Mouse (Mus musculus) left cerebral cortex, adult 2 months (tissue): ENCODE data around the gene Aspg. TPM values are rescaled to one million over a fixed set of nuclear protein-coding genes. Genes with fewer than 3 reads are reported as not detected.

Source experiments
- DNase-seq, 2 experiments: peaks; one replicate each; pipeline ENCODE4 v3.0.0; 2021 to 2022; ENCODE audit warnings: low spot score in 2 of 2, mixed read lengths in 1 of 2; ENCODE audit errors: extremely low spot score in 1 of 2
- H3K27ac ChIP-seq: fragments of 200-600 bp; 2 replicates; pipeline ENCODE4 v1.8.1; 2022
- H3K4me3 ChIP-seq: fragments of 200-600 bp; 2 replicates; pipeline ENCODE4 v1.8.1; 2022
- CTCF ChIP-seq: fragments of 200-600 bp; IDR thresholded peaks from 2 replicates; pipeline ENCODE4 v1.8.1; 2022; ENCODE audit warnings: antibody characterized with exemption, mild to moderate bottlenecking, moderate library complexity
- intact Hi-C: fragments of 180-260 bp; cut with DNase I; formaldehyde crosslinking; loops from one replicate; pipeline ENCODE4 v1.15.1; 2025
- total RNA-seq, 2 experiments: library from RNA; stranded (reverse); gene quantifications; 2 replicates each; pipeline ENCODE4 v1.2.3; 2021

Aspg gene
- total RNA-seq, 2 experiments from 2014 or later: 4.7 to 4.9 TPM

- Histone ChIP-seq H3K4me3 (no peak overlapping the region), H3K27ac (no peak overlapping the region)
- DNase-seq: no peak
- TF ChIP-seq CTCF: no peak
- intact Hi-C loops: no loop called here
These were observed 6.4 kb upstream of the Aspg start for GRCm38 (mm10) chr12:112100106-112100505.

- H3K4me3 ChIP-seq: no peak overlapping the region
- intact Hi-C loops: no loop called here
- peak; percentile 3; the same call in 1 of the 2 replicates for TF ChIP-seq CTCF
- H3K27ac ChIP-seq: no peak overlapping the region; the same call in 1 of the 2 replicates
- DNase-seq: no peak
These were observed 5.4 kb upstream of the Aspg start for GRCm38 (mm10) chr12:112101045-112101444.

- intact Hi-C loops: no loop called here
- TF ChIP-seq CTCF: no peak
- no peak overlapping the region for H3K27ac ChIP-seq
These were observed 3.3 kb upstream of the Aspg start for GRCm38 (mm10) chr12:112103179-112103578.

GRCm38 (mm10) chr12:112104890-112105289, 1.6 kb upstream of the Aspg start:
- intact Hi-C loops: no loop called here
- DNase-seq: no peak
- no peak overlapping the region for H3K4me3 ChIP-seq
- H3K27ac ChIP-seq: no peak overlapping the region
- no peak for TF ChIP-seq CTCF

More at GRCm38 (mm10) chr12:112103179-112103578, 3.3 kb upstream of the Aspg start:
- H3K4me3 ChIP-seq: no peak overlapping the region
- no peak for DNase-seq

DNA sequence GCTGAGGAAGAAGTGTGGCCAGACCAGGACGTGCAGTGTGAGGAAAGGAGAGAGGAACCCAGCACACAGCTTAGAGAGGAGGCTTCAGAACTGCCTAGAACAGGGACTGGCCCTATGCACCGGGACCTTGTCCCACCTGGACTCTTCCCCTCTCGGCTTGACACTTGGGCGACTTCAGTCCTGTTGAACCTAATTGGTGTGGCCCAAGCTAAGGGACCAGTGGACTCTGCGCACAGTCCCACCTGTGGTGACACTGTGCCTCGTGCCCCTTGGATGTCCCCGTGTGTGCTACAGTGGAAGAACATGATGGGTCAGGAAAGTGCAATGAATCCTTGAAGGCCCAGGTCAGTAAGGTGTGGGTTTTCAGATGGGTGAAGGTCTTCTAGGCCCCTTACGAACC, 1.2 kb downstream of the Aspg start:
- intact Hi-C loops: no loop called here

GRCm38 (mm10) chr12:112108696-112109445, 2.4 kb downstream of the Aspg start:
- intact Hi-C loops: no loop called here
- DNase-seq: no peak
- Histone ChIP-seq H3K4me3 (no peak overlapping the region), H3K27ac (no peak overlapping the region)
- TF ChIP-seq CTCF: no peak

More for the DNA sequence above, 1.2 kb downstream of the Aspg start:
- no peak overlapping the region for H3K4me3 ChIP-seq
- no peak for TF ChIP-seq CTCF
- H3K27ac ChIP-seq: no peak overlapping the region
- DNase-seq: no peak

GRCm38 (mm10) chr12:112109701-112110100, 3.2 kb downstream of the Aspg start:
- intact Hi-C loops: no loop called here
- Histone ChIP-seq H3K4me3 (no peak overlapping the region), H3K27ac (no peak overlapping the region)
- no peak for DNase-seq
- no peak for TF ChIP-seq CTCF

- Histone ChIP-seq H3K27ac (no peak overlapping the region), H3K4me3 (no peak overlapping the region)
- TF ChIP-seq CTCF: no peak
- DNase-seq: no peak
- intact Hi-C loops: no loop called here
These were observed 4.8 kb downstream of the Aspg start for GRCm38 (mm10) chr12:112111323-112111722.

- no peak for TF ChIP-seq CTCF
- Histone ChIP-seq H3K4me3 (no peak overlapping the region), H3K27ac (no peak overlapping the region)
- intact Hi-C loops: no loop called here
- DNase-seq: no peak
These were observed 5.8 kb downstream of the Aspg start for GRCm38 (mm10) chr12:112112235-112112634.

GRCm38 (mm10) chr12:112112686-112113396, 6.4 kb downstream of the Aspg start:
- DNase-seq: no peak
- H3K27ac ChIP-seq: no peak overlapping the region
- intact Hi-C loops: loop anchor here (1.0 kb wide), 2 partner anchors 27 to 430 kb away; no protein-coding TSS in a partner anchor
- no peak overlapping the region for H3K4me3 ChIP-seq
- TF ChIP-seq CTCF: no peak

DNA sequence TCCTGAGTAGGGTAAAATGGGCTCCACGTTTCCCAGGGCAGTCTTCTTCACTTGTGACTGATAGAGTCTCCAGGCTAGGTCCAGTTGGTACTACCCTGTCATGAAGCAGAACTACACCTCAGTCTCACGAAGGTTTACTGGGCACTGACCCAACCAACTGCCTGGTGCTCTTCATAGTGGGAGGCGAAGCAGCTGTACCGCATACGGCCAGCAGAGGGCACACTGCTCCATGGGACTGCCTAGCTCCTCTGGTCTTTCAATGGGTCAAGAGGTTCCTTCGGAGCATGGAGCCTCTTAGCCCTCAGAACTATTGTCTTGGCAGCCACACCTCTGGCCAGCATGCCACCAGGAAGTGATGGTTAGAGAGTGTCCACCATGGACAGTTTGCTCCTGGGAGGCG, 7.2 kb downstream of the Aspg start:
- peak; percentile 82 to 87 for DNase-seq
- TF ChIP-seq CTCF: peak; percentile 99
- Histone ChIP-seq H3K4me3 (no peak overlapping the region), H3K27ac (no peak overlapping the region)
- intact Hi-C loops: loop anchor here (1.0 kb wide), 2 partner anchors 27 to 430 kb away; no protein-coding TSS in a partner anchor

DNA sequence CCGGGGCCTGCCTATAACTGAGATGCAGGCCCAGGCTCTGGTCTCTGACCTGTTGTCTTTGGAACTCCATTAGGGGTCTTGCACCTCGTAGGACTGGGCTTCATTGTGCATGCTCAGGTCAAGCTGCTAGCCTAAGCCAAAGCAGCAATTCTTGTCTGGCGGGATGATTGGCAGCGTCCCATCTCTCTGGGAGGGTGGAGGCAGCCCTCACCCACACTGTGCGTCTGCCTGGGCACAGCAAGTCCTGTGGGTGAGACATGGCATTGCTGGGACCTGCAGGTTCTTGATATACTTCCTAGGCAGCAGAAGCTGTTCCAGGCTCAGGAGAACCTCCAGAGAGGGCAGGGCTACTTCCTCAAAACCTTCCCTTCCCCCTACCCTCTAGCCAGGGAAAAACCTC, 10.5 kb downstream of the Aspg start:
- no peak for DNase-seq
- no peak overlapping the region for H3K4me3 ChIP-seq
- peak overlapping the region; percentile 32; the same call in 1 of the 2 replicates for H3K27ac ChIP-seq
- intact Hi-C loops: no loop called here
- TF ChIP-seq CTCF: no peak
